In the genomic region with DNA sequence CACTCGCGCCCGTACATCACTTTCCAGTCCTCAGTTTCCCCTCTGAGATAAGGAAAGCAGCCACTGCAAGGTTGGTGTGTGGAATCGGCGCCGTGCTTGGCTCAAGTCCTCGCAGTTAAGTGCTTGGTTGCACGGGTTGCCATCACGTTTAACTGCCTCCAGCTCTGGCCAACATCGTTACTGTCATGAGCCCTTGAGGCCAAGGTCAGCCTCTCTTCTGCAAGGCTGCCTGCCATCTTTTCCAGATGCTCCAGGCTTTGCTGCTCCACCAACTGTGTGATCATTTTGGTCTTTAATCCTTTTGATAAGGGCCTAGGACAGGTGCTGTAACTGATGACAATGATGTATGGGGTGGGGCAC, we compare ENCODE assay signal across 8 mouse cellular contexts. TPM values are rescaled to one million over a fixed set of nuclear protein-coding genes. Genes with fewer than 3 reads are reported as not detected.
DNase-seq lines count a peak whose midpoint lies in the region; ATAC-seq and TF ChIP-seq lines count a peak whose summit lies in the region.

No protein-coding gene starts in this region.

- dilution Hi-C loops in CH12.LX (cut with MboI; ENCODE audit: extremely low pct_ligation_motif_present, extremely low pct_unique_long_range_greater_than_20kb, low sequenced_read_pairs): no loop called here

- TF ChIP-seq CTCF in cerebellum, adult 2 months (IDR thresholded peaks at IDR 0.05; ENCODE audit: borderline replicate concordance, insufficient read depth, low read depth, low read length): no peak
- TF ChIP-seq CTCF in CH12.LX (conservative IDR thresholded peaks at IDR 0.05 in 1 of 2, IDR thresholded peaks at IDR 0.05 in 1 of 2; ENCODE audit: low read depth in 2 of 2, low read length in 2 of 2): no peak

- no peak for TF ChIP-seq EP300 in CH12.LX (IDR thresholded peaks at IDR 0.05; ENCODE audit: low read length)

- H3K4me3 ChIP-seq in cerebellum, adult 2 months (replicated peaks; ENCODE audit: insufficient read depth, low read depth, low read length): peak overlapping the region; percentile 73
- peak overlapping the region; percentile 62 to 98 (median 96) for H3K4me3 ChIP-seq in CH12.LX (replicated peaks in 1 of 3; ENCODE audit: low read depth in 2 of 3, low read length in 2 of 3, poor library complexity in 1 of 3)
- H3K4me3 ChIP-seq in forebrain, embryonic 14.5 days (ENCODE audit: low read depth, low read length): peak overlapping the region; percentile 90
- peak overlapping the region; percentile 71 for H3K4me3 ChIP-seq in liver, embryonic 15.5 days (replicated peaks)

- no peak overlapping the region for H3K27ac ChIP-seq in cerebellum, adult 2 months (ENCODE audit: insufficient read depth, low read length)
- H3K27ac ChIP-seq in CH12.LX (ENCODE audit: insufficient read depth, low read depth): 0 out of 2 replicates have a peak overlapping the region, but pooled peaks have one; percentile 10
- H3K27ac ChIP-seq in forebrain, embryonic 14.5 days (ENCODE audit: low read depth, low read length): peak overlapping the region; percentile 82
- peak overlapping the region; percentile 81 for H3K27ac ChIP-seq in liver, embryonic 15.5 days (replicated peaks)

- H3K4me1 ChIP-seq in cerebellum, adult 2 months (ENCODE audit: control insufficient read depth, insufficient read depth, low read length): peaks cover 6% of the 10 kb centered on the region; the same call in 1 of the 2 replicates
- H3K4me1 ChIP-seq in CH12.LX (ENCODE audit: control insufficient read depth in 1 of 2, insufficient read depth in 2 of 2): peaks cover 2 to 27% of the 10 kb centered on the region in 2 experiments
- peaks cover 18% of the 10 kb centered on the region for H3K4me1 ChIP-seq in forebrain, embryonic 14.5 days (ENCODE audit: control insufficient read depth, insufficient read depth, low read length)
- peaks cover 32% of the 10 kb centered on the region for H3K4me1 ChIP-seq in liver, embryonic 15.5 days (replicated peaks)

- peaks cover 4% of the 10 kb centered on the region for H3K9me3 ChIP-seq in CH12.LX (replicated peaks; ENCODE audit: low read length)
- H3K9me3 ChIP-seq in forebrain, embryonic 14.5 days (replicated peaks; ENCODE audit: control insufficient read depth, low read length): no peaks in the 10 kb centered on the region
- H3K9me3 ChIP-seq in liver, embryonic 15.5 days (replicated peaks): no peaks in the 10 kb centered on the region

- TF ChIP-seq RAD21 in CH12.LX (IDR thresholded peaks at IDR 0.05; ENCODE audit: low read depth, low read length): no peak

- no peaks in the 10 kb centered on the region for H3K27me3 ChIP-seq in cerebellum, adult 2 months (ENCODE audit: control insufficient read depth, insufficient read depth, low read length)
- H3K27me3 ChIP-seq in CH12.LX (replicated peaks): peaks cover 14% of the 10 kb centered on the region
- no peaks in the 10 kb centered on the region for H3K27me3 ChIP-seq in forebrain, embryonic 14.5 days (replicated peaks; ENCODE audit: control insufficient read depth, insufficient read depth, low read length)
- peaks cover 34% of the 10 kb centered on the region for H3K27me3 ChIP-seq in liver, embryonic 15.5 days

- H3K36me3 ChIP-seq in CH12.LX (replicated peaks in 1 of 2; ENCODE audit: control insufficient read depth in 1 of 2, insufficient read depth in 1 of 2, low read length in 1 of 2): peaks cover 8 to 34% of the 10 kb centered on the region in 2 experiments
- H3K36me3 ChIP-seq in forebrain, embryonic 14.5 days (ENCODE audit: control insufficient read depth, insufficient read depth, low read length): peaks cover 11% of the 10 kb centered on the region
- peaks cover 13% of the 10 kb centered on the region for H3K36me3 ChIP-seq in liver, embryonic 15.5 days (replicated peaks)

- peak overlapping the region; percentile 75 for H3K9ac ChIP-seq in CH12.LX (ENCODE audit: insufficient read depth, low read depth)
- peak overlapping the region; percentile 94 for H3K9ac ChIP-seq in forebrain, embryonic 14.5 days (ENCODE audit: low read length)
- peak overlapping the region; percentile 77 for H3K9ac ChIP-seq in liver, embryonic 15.5 days

- no peak for DNase-seq in cerebellum, adult 2 months
- DNase-seq in CH12.LX (ENCODE audit: extremely low read depth): no peak
- DNase-seq in forebrain, embryonic 14.5 days (ENCODE audit: low spot score): peak; percentile 42
- no peak for DNase-seq in right cerebral cortex, adult 2 months (ENCODE audit: low spot score in 2 of 2)
- DNase-seq in left cerebral cortex, postnatal 14 days (ENCODE audit: low spot score in 2 of 2): no peak
- DNase-seq in urinary bladder, postnatal 4 days (ENCODE audit: low spot score in 2 of 2): no peak

- in situ Hi-C loops in CH12.LX (cut with MboI; ENCODE audit: low pct_ligation_motif_present, low pct_unique_long_range_greater_than_20kb, low sequenced_read_pairs): no loop called here

- H3K79me2 ChIP-seq in CH12.LX (replicated peaks; ENCODE audit: control insufficient read depth, extremely low read depth, insufficient read depth, poor library complexity, severe bottlenecking): peaks cover 44% of the 10 kb centered on the region

- H3K4me2 ChIP-seq in CH12.LX (ENCODE audit: insufficient read depth, low read depth, poor library complexity, severe bottlenecking): peak overlapping the region; percentile 83
- H3K4me2 ChIP-seq in forebrain, embryonic 14.5 days (ENCODE audit: low read length): peak overlapping the region; percentile 91
- peak overlapping the region; percentile 96 for H3K4me2 ChIP-seq in liver, embryonic 15.5 days

- intact Hi-C loops in left cerebral cortex, postnatal 14 days (cut with DNase I): no loop called here

- 2% methylated on average over 10 of the region's 10 CpGs for WGBS in cerebellum, adult 2 months
- 8% methylated on average over 10 of the region's 10 CpGs for WGBS in forebrain, embryonic 14.5 days
- WGBS in liver, embryonic 15.5 days (ENCODE audit: insufficient replicate concordance): 2% methylated on average over 10 of the region's 10 CpGs

- TF ChIP-seq POLR2A in cerebellum, adult 2 months (IDR thresholded peaks at IDR 0.05; ENCODE audit: borderline replicate concordance, insufficient read depth, low read length): no peak
- no peak for TF ChIP-seq POLR2A in CH12.LX (IDR thresholded peaks at IDR 0.05; ENCODE audit: low read depth, low read length)

- ATAC-seq in cerebellum, adult (ENCODE audit: insufficient number of reproducible peaks, low FRiP score, low TSS enrichment): no peak
- peak; percentile 10; the same call in 1 of the 2 replicates for ATAC-seq in forebrain, embryonic 14.5 days
- ATAC-seq in liver, embryonic 15.5 days (ENCODE audit: insufficient read depth): no peak

TF ChIP-seq in CH12.LX, 34 proteins besides CTCF, POLR2A, EP300 and RAD21:
- TF ChIP-seq SIN3A (IDR thresholded peaks at IDR 0.05; ENCODE audit: low read length) (0 out of 2 replicates have a peak, but pooled peaks have one; percentile 6), ZNF384 (IDR thresholded peaks at IDR 0.05; ENCODE audit: low read depth, low read length) (no peak)

RNA-seq across cellular contexts. Expression of a gene that starts 0.7 kb away (rescaled TPM):
- 37.1 and 37.8 TPM in 2 replicates for polyA plus RNA-seq in cerebellum, adult 2 months (2012; rRNA removed)
- 66.1 and 71.4 TPM in 2 replicates for total RNA-seq in CH12.LX (2012; rRNA removed)
- total RNA-seq in CH12.LX (2014; rRNA removed): 50.4 and 51.4 TPM in 2 replicates
- 43.3 and 47.9 TPM in 2 replicates for polyA plus RNA-seq in CH12.LX (2012; ENCODE audit: insufficient read length, low read depth)
- polyA plus RNA-seq in forebrain, embryonic 14.5 days (2014; fragmentation: Nextera tagmentation; extraction: Ambion mirVana): 128 and 139 TPM in 2 replicates
- 26.0 and 27.5 TPM in 2 replicates for polyA plus RNA-seq in liver, embryonic 15.5 days (2015; fragmentation: Nextera tagmentation; extraction: Ambion mirVana)
- 10 to 100 TPM; 39.6 to 40.7 TPM for total RNA-seq in left cerebral cortex, postnatal 14 days (2021)

RNA-seq across cellular contexts. Expression of a gene that starts 4.8 kb away (rescaled TPM):
- polyA plus RNA-seq in cerebellum, adult 2 months (2012; rRNA removed): 3.8 and 4.7 TPM in 2 replicates
- not detected in 2 replicates for total RNA-seq in CH12.LX (2012; rRNA removed)
- not detected in 2 replicates for total RNA-seq in CH12.LX (2014; rRNA removed)
- not detected in 2 replicates for polyA plus RNA-seq in CH12.LX (2012; ENCODE audit: insufficient read length, low read depth)
- polyA plus RNA-seq in forebrain, embryonic 14.5 days (2014; fragmentation: Nextera tagmentation; extraction: Ambion mirVana): 2.4 and 2.7 TPM in 2 replicates
- polyA plus RNA-seq in liver, embryonic 15.5 days (2015; fragmentation: Nextera tagmentation; extraction: Ambion mirVana): not detected in 2 replicates
- 1 to 10 TPM; 2.4 to 3.6 TPM for total RNA-seq in left cerebral cortex, postnatal 14 days (2021)

RNA-seq across cellular contexts. Expression of a gene that starts 21.9 kb away (rescaled TPM):
- 46.6 and 52.6 TPM in 2 replicates for polyA plus RNA-seq in cerebellum, adult 2 months (2012; rRNA removed)
- 23.7 and 31.4 TPM in 2 replicates for total RNA-seq in CH12.LX (2012; rRNA removed)
- 21.9 and 22.6 TPM in 2 replicates for total RNA-seq in CH12.LX (2014; rRNA removed)
- polyA plus RNA-seq in CH12.LX (2012; ENCODE audit: insufficient read length, low read depth): 30.0 and 31.1 TPM in 2 replicates
- 35.9 and 39.9 TPM in 2 replicates for polyA plus RNA-seq in forebrain, embryonic 14.5 days (2014; fragmentation: Nextera tagmentation; extraction: Ambion mirVana)
- 30.0 and 35.0 TPM in 2 replicates for polyA plus RNA-seq in liver, embryonic 15.5 days (2015; fragmentation: Nextera tagmentation; extraction: Ambion mirVana)
- 10 to 100 TPM; 30.7 to 35.9 TPM for total RNA-seq in left cerebral cortex, postnatal 14 days (2021)

RNA-seq across cellular contexts. Expression of a gene that starts 26.5 kb away (rescaled TPM):
- 1.7 and 2.1 TPM in 2 replicates for polyA plus RNA-seq in cerebellum, adult 2 months (2012; rRNA removed)
- total RNA-seq in CH12.LX (2012; rRNA removed): not detected in 2 replicates
- not detected in 2 replicates for total RNA-seq in CH12.LX (2014; rRNA removed)
- polyA plus RNA-seq in CH12.LX (2012; ENCODE audit: insufficient read length, low read depth): not detected in 2 replicates
- polyA plus RNA-seq in forebrain, embryonic 14.5 days (2014; fragmentation: Nextera tagmentation; extraction: Ambion mirVana): 2.9 and 3.0 TPM in 2 replicates
- 0.23 TPM in 1 of 2 replicates, not detected in the other for polyA plus RNA-seq in liver, embryonic 15.5 days (2015; fragmentation: Nextera tagmentation; extraction: Ambion mirVana)
- total RNA-seq in left cerebral cortex, postnatal 14 days (2021): 1 to 10 TPM; 2.3 to 3.3 TPM
